Mouse (Mus musculus): Measurements from ENCODE around the gene Pgam5.

The Pgam5 gene

GRCm38 (mm10) chr5:110269141-110270101 is at the start of gene Pgam5:
TSS of gene Pgam5 (minus strand) at chr5:110269913.
- DNase-seq: peak; percentile 99

GRCm38 (mm10) chr5:110313127-110313526 is 43.4 kb upstream of the Pgam5 start:
- no peak for DNase-seq

GRCm38 (mm10) chr5:110308861-110309260 is 39.1 kb upstream of the Pgam5 start:
- no peak for DNase-seq

- DNase-seq: no peak
Measured at GRCm38 (mm10) chr5:110300591-110300990, 30.9 kb upstream of the Pgam5 start.

GRCm38 (mm10) chr5:110296637-110297036 is 26.9 kb upstream of the Pgam5 start:
- no peak for DNase-seq

GRCm38 (mm10) chr5:110291649-110292048 is 21.9 kb upstream of the Pgam5 start:
- no peak for DNase-seq

GRCm38 (mm10) chr5:110287084-110287475 is 17.4 kb upstream of the Pgam5 start:
- DNase-seq: no peak

DNA sequence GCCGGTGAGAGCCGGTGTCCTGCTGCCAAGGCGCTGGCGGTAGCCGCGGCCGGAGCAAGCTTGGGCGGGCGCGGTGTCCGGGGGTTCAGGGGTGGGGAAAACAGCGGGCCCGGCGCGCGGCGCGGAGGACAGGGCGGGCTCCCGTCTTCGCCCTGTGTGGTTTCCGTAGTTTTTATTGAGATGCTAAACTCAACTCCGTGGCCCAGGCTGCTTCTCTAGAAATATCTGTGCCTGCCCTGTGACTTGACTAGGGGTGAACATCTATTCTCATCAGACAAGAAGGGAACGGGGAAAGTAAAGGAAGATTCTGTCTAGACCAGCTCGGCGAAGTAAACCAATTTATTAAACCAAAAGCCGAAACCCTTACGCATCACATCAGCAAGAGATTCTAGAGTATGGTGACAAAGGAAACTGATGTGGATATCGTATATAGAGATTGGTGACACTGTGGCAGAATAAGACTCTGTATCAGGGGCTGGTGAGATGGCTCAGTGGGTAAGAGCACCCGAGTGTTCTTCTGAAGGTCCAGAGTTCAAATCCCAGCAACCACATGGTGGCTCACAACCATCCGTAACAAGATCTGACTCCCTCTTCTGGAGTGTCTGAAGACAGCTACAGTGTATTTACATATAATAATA is 16.9 kb upstream of the Pgam5 start:
- no peak for DNase-seq

DNA sequence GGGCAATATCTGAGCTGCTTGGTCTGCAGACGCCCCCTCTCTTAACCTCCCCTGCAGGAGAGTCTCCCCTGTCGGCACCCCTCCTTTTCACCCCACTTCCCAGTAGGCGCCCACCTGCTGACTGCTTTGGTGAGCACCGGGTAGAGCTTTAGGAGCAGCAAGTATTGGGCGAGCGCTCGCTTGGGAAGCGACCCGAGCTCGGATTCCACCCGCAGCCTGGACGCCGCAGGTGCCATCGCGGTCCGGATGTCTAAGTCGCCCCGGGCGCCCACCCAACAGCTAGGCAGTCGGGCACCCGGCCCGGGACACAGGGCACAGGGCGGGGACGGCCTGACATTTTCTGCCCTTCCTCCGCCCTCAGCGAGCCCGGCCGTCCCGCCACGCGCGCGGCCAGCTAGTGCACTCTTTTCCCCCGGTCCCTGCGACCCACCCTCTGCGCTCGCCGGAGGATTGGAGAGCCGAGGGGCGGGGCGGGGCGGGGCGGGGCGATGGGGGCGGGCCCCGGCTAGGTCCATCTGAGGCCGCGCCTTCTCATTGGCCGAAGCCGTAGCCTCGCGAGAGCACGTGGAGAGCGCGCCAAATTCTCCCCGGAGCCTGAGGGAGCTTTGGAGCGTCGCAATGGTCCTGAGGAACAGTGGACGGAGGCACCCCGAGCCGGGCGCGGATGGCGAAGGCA is 16.2 kb upstream of the Pgam5 start, which contains the start of the genes Pxmp2 and Pole:
Pxmp2 (minus strand) TSS at position 417 of the 676 bp plus-strand sequence.
Pole (plus strand) TSS at position 537 of the 676 bp plus-strand sequence.
- DNase-seq: peak; percentile 90

DNA sequence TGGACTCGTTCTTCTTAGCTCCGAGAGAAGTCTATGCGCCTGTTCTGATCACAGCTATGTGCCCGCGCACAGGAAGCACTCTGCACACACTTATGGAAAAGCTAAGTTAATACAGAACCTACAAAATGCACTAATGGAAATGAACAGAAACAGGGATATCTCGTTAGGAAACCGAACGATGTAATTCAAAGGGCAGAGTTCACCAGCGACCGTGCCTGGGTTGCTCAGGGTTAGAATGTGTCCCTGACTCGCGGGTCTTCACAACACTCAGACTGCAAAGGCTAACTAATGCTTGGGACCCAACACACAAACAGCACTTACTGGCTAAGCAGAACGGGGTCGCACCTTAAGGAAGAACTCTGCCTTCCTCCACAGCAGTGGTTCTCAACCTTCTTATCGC is 15.4 kb upstream of the Pgam5 start:
- no peak for DNase-seq

DNA sequence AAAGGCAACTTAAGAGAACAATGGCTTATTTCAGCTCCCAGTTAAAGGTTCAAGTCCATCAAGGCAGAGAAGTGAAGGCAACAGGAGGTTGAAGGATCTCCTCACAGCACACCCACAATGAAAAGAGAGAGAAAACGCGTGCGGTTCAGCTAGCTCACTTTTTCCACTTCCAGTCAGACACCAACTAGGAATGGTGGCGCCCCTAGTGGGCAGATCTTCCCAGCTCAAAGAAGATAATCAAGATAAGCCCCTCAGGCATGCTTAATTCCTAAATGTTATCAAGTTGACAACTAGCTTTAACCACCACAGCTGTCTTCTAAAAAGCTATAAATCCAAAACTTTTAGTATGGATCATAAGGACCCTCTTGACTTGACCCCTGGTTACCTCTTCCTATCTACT is 14.8 kb upstream of the Pgam5 start:
- peak; percentile 73 for DNase-seq

DNA sequence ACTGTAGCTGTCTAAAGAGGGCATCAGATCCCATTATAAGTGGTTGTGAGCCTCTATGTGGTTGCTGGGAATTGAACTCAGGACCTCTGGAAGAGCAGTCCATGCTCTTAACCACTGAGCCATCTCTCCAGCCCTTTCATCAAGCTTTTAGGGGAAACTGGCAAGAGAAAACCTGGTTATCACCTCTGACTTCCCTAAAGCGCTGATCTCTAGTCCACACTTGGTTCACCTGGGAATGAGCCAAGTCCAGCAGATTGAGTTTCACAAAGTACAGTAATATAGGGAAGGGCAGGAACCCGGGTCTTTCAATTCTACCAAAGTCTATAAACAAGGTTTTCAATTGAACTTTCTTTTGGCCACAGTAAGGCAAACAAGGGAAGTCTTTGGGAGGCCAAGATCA is 12.3 kb upstream of the Pgam5 start:
- DNase-seq: no peak

DNA sequence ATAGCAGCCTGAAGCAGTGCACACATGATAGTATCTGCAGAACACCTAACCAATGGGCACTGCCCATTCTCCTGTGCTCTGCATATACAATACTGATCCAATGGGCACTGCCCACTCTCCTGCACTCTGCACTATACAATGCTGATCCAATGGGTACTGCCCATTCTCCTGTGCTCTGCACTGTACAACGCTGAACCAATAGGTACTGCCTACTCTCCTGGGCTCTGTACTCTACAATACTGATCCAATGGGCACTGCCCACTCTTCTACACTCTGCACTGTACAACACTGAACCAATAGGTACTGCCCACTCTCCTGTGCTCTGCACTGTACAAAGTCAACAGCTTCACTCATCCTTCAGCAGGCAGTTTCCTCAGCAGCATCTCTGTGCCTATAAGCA is 7.2 kb upstream of the Pgam5 start:
- no peak for DNase-seq

- DNase-seq: no peak
Measured at GRCm38 (mm10) chr5:110276391-110276790, 6.7 kb upstream of the Pgam5 start.

DNA sequence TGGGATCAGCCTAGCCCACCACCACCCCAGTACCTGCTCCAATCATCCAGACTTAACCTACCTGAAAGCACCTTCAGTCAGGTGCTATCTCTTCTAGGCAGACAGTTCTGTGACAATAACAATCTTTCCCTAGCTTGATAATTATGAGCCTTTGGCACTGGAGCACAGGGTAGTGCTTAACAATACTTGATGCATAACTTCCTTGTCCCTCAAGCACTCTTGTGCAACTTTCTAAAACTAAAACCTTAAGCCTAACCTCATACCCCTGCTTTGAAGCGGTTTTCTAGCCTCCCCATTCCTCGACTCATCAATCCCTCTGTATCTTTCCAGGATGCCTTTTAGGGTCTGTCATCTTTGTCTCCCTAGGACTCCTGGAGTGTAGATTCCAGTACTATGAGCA is 5.1 kb upstream of the Pgam5 start:
- DNase-seq: no peak

DNA sequence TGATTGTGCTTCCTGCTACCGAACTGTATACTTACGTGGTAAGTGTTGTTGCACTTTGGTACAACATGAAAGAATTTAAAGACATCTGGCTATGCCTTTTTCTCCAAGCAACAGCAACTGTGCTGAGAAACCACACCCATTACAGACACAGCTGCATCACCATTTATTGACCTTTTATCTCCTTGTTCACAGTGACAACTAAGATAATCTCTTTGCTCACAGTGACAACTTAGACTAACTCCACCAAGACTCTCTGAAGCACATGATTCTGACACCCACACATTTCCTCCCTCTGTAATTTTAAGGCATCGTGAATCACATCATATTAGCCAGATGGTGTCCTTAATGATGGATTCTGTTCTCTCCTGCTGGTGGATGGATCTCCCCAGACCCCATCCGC is 4.4 kb upstream of the Pgam5 start:
- DNase-seq: no peak

DNA sequence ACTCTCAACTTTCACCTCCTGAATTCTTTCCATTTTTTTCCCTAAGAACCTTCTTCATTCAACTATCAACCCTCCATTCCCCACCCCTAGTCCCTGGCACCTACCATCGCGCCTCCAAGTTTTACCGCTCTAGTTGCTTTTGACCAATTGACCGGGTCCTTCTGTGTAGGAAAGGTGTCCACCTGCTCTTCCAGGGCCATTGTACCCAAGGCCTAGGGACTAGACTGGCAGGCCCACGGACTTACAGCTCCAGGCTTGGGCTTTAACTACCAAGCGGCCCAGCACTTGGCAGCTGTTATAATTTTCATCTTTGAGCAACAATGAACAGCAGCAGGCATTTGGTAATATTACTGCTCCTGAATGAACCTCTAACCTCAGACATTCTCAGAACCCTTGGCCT is 529 bp upstream of the Pgam5 start:
- no peak for DNase-seq

DNA sequence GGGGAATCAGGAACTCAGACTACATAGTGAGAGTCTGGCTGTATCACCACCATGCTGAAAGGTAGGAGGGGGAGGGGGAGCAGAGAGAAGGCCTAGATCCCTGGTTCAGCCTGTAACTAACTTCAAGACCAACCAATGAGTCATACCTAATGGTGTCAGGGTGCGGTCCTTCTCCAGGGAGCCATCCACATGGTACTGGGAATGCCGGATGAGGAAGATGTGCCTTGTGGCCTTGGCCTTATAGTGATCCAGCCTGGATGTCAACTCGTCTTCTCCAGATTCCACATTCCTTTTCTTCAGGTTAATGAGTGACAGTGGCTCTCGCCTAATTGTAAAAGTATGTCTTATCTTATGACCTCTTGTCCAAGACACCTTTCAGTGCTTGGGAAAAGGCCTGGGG is 2.8 kb downstream of the Pgam5 start:
- DNase-seq: no peak

GRCm38 (mm10) chr5:110244091-110244490 is 25.6 kb downstream of the Pgam5 start:
- no peak for DNase-seq

DNA sequence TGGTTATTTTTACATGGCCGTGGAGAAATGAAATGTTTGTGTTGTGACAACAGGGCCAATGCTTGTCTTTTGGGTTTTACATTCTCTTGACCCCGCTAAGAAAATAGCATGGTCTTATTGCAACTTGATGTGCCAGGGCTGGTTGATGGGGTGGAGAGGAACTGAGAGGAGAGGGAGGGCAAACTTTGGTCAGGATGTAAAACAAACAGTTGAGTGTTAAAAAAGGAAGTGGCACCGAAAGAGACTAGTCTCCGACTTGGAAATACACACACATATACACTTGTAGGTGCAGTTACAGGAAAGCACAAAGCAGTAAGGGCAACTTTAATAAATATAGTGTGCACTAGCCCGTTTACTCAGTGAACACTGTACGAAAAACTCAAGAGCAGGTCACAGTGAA is 37.4 kb downstream of the Pgam5 start:
- no peak for DNase-seq

DNA sequence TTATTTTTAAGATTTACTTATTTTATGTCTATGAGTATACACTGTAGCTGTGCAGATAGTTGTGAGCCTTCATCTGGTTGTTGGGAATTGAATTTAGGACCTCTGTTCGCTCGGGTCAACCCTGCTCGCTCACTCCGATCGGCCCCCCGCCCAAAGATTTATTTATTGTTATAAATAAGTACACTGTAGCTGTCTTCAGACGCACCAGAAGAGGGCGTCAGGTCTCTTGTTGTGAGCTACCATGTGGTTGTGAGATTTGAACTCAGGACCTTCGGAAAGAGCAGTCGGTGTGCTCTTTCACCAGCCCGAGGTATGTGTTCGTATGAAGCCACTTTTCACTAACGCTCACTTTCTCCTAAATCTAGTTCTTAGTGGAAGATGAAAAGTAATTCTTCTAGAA is 38.1 kb downstream of the Pgam5 start:
- DNase-seq: peak; percentile 6

DNA sequence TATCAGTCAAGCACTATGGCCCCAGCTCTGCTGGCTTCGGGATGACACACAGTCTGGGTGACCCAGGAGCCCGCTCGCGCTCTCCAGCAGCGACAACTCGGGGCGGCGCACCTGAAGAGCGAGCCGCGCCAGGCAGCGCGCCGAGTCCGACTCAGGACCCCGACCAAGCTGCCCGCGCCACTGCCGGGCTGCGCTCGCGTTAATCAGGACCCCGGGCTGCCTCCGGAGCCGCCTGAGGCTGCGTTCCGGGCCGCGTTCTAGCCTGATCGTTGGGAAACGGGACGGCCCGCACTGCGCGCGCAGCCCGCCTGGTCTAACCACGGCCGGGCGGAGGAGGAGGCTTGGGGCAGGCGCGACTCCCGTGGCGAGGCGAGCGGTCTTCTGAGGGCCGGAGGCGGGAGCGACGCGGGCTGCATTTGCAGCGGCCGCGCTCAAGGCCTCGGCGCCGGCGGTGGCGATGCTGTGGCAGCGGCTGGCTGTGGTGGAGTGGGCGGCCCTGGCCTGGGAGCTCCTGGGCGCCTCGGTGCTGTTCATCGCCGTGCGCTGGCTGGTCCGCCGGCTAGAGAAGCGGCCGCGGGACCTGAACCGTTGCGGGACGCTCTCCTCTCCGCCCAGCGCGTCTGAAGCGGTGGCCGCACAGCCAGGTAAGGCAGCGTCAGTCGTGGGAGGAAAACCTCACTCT is 38.8 kb downstream of the Pgam5 start, which contains the start of gene Ankle2:
Ankle2 (plus strand) TSS at position 225 of the 682 bp plus-strand sequence.
- DNase-seq: peak; percentile 90

GRCm38 (mm10) chr5:110230401-110230779 is 39.3 kb downstream of the Pgam5 start:
- peak; percentile 3 for DNase-seq

Data from right cerebral cortex, postnatal 4 days (tissue).